Mouse (Mus musculus) cerebellum, adult 2 months (tissue): ENCODE measurements around the gene Mef2d. TPM values are rescaled to one million over a fixed set of nuclear protein-coding genes. Genes with fewer than 3 reads are reported as not detected.

Experiments
- DNase-seq, 2 experiments: peaks; one replicate each; pipeline ENCODE4 v3.0.0; 2021
- H3K27ac ChIP-seq: fragments of 200-500 bp; 2 replicates; pipeline ENCODE4 v1.5.1; 2012; ENCODE audit warnings: low read length, control low read depth, inconsistent platforms; ENCODE audit not compliant: insufficient read depth
- H3K27me3 ChIP-seq: fragments of 200-500 bp; 2 replicates; pipeline ENCODE4 v1.6.1; 2012; ENCODE audit warnings: inconsistent platforms, mild to moderate bottlenecking, low read length, moderate library complexity; ENCODE audit not compliant: control insufficient read depth, insufficient read depth
- H3K4me1 ChIP-seq: fragments of 200-500 bp; 2 replicates; pipeline ENCODE4 v1.6.1; 2011; ENCODE audit warnings: low read length; ENCODE audit not compliant: control insufficient read depth, insufficient read depth
- H3K4me3 ChIP-seq: fragments of 200-500 bp; replicated peaks from 2 replicates; pipeline ENCODE3; 2011; ENCODE audit warnings: mild to moderate bottlenecking, low read depth, low read length, control low read depth; ENCODE audit not compliant: insufficient read depth
- CTCF ChIP-seq: fragments of 200-500 bp; IDR thresholded peaks from 2 replicates; pipeline ENCODE4 v1.5.1; 2011; ENCODE audit warnings: low read depth, mild to moderate bottlenecking, control low read depth, low read length, moderate library complexity, borderline replicate concordance; ENCODE audit not compliant: insufficient read depth
- POLR2A ChIP-seq: fragments of 200-500 bp; IDR thresholded peaks from 2 replicates; pipeline ENCODE4 v1.6.1; 2011; ENCODE audit warnings: low read length, control low read depth, borderline replicate concordance; ENCODE audit not compliant: insufficient read depth
- WGBS: fragments of 180-500 bp; shearing (Covaris S2); methylation state at CpG from one replicate; pipeline ENCODE4 v1.1.7; 2018; 5-methylcytosine and 5-hydroxymethylcytosine counted together
- polyA plus RNA-seq: library from polyadenylated mRNA; depleted of rRNA; stranded (reverse); fragments of >200 nt; gene quantifications from 2 replicates; pipeline ENCODE4 v1.2.3, GENCODE M21; 2012

Mef2d gene
- polyA plus RNA-seq, 1 experiment: 102 TPM

DNA sequence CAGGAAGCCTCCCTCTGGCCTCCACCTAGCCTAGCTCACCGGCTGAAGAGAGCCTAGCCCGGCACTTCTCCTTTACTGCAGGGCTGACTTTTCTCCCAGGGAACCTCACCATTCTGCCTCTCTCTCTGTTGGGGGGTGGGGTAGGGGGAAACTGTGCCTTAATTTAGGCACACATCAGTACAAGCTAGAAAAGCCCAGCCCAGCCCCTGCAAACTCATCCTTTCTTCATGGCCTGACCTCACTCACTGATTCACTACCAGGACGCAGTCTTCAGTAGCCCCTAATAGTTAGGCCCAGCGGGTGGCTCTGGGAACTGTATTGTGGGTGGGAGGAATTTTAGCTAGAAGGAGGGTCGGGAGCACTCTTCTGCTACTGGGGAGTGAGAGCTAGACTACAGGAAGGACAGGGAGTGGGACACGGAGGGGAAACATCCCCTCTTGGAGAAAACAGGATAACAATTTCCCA, 7.4 kb downstream of the Mef2d start:
- WGBS: 6% methylated on average over 6 of the region's 6 CpGs
- H3K27me3 ChIP-seq: no peaks in the 10 kb centered on the region
- H3K4me1 ChIP-seq: peaks cover 75% of the 10 kb centered on the region
- DNase-seq: peak in 1 of 2 experiments; percentile 29
- H3K27ac ChIP-seq: peak overlapping the region; percentile 93
- TF ChIP-seq CTCF (no peak), POLR2A (no peak)
- no peak overlapping the region for H3K4me3 ChIP-seq

DNA sequence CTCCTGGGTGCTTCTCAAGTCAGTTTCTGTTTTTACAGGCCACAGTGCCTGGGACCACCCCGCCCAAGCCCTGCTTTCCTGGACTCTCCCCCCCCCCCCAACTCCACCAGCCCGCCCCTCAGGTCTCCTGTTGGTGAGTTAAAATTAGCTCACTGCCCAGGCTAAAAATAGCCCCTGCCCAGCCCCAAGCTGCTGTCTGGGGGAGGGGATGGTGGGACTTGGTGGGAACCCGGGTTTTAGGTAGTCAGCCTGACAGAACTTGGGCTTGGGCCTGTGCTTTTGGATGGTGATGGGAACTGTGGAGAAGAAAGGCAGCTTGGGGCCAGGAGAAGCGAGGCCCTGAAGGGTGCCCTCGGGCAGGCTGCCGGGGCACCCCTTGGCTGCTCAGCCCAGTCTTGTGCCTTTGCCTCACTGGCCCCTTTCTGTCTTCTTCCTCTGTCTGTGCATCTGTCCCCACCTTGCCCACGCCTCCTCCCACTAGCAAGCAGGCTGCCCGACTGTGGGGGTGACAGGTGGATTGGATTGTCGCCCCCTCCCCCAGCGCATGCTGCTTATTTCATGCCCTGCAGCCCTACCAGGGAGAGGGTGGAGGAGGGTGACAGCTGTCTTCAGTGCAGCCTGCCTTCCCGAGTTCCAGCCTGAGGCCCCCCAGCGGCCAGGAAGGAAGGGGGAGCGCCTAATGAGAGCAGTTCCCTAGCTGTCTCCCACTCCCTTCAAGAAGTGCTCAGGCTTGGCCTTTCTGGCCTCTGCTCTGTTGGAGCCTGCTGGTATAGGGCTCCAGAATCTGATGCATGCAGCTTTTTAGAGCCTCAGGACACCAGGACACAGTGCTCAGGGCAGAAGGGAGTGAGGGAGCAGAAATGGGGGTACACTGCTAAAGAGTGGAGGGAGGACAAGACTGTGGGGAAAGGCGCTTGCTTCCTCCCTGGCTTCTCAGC, 8.2 kb downstream of the Mef2d start:
- peak overlapping the region; percentile 4 for H3K4me3 ChIP-seq
- WGBS: 4% methylated on average over 14 of the region's 14 CpGs

DNA sequence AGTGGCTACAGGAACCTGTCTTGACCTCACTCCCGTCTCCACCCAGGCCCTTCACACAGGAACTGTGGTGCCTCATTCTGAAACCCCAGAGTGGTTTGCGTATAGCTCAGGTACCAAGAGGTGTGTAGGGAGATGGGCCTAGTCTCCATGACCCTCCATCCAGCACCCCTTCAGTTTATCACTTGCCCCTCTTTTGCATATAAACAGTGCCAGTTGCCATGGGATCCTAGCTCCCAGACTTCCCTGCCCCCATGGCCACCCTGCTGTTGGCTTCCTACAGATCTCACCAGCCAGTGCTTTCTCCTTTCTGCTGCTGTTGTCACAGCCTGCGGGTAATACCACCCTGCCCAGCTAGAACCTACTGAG, 8.8 kb downstream of the Mef2d start:
- DNase-seq: peak in 1 of 2 experiments; percentile 17
- peaks cover 82% of the 10 kb centered on the region for H3K4me1 ChIP-seq
- 11% methylated on average over 3 of the region's 3 CpGs for WGBS
- no peak for TF ChIP-seq CTCF
- no peak for TF ChIP-seq POLR2A
- peak overlapping the region; percentile 64 for H3K27ac ChIP-seq
- H3K4me3 ChIP-seq: no peak overlapping the region
- H3K27me3 ChIP-seq: no peaks in the 10 kb centered on the region

More for the DNA sequence above, 8.2 kb downstream of the Mef2d start:
- Histone ChIP-seq H3K27ac (peak overlapping the region; percentile 93), H3K27me3 (no peaks in the 10 kb centered on the region), H3K4me1 (peaks cover 80% of the 10 kb centered on the region)
- TF ChIP-seq CTCF (no peak), POLR2A (no peak)
- peak; percentile 62 for DNase-seq

DNA sequence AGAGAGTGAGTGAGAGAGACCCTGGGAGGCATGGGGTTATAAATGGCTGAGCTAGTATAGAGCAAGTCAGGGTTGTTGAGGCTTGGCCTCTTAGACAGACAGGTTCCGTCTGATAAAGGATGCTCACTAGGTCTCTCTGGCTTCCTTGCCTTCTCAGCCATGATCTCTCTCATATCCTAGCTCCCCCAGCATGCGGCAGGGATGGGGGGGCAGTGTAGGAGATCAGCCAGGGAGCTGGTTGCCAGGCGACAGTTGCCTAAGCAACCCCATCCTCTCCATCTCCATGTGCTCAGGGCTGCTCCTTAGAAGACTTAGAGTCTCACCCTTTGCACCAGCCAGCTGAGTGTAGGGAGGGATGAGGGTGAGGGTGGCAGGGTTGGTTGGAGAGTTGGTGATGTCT, 9.9 kb downstream of the Mef2d start:
- Histone ChIP-seq H3K27me3 (no peaks in the 10 kb centered on the region), H3K27ac (peak overlapping the region; percentile 64), H3K4me3 (no peak overlapping the region), H3K4me1 (peaks cover 84% of the 10 kb centered on the region)
- WGBS: 8% methylated on average over 3 of the region's 3 CpGs
- peak; percentile 82 to 84 for DNase-seq
- TF ChIP-seq POLR2A (no peak), CTCF (no peak)

DNA sequence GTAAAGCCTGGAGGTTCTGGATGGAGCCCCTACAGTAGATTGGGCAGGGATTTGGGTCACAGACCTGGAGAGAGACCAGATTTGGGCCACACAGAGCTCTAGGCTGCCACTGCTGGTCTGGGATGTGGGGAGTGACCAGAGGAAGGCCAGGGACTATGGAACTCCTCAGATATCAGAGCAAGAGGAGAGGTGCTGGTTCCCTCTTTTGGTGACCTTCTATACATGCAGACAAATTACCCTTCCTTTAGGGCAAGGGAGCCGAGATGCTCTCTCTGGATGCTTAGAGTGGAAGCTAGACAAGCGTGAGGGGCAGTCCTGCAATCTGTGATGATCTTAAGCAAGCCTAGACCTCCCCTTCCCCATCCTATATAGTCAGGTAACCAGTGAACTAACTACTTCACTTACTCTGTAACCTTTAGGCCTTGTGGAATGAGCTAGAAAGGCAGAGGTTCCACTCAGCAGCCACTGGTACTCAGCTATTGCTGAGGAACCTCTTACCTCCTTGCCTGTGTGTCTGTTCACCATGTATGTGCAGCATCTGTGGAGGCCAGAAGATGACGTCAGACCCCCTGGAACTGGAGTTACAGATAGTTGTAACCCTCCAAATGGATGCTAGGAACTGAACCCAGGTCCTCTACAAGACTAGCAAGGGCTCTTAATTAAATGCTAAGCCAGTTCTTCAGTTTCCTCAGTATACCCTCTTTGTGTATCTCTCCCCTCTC, 11.3 kb downstream of the Mef2d start:
- no peaks in the 10 kb centered on the region for H3K27me3 ChIP-seq
- peak overlapping the region; percentile 28; the same call in 1 of the 2 replicates for H3K27ac ChIP-seq
- 32% methylated on average over 3 of the region's 3 CpGs for WGBS
- H3K4me1 ChIP-seq: peaks cover 79% of the 10 kb centered on the region
- TF ChIP-seq CTCF (no peak; the same call in 1 of the 2 replicates), POLR2A (no peak)
- no peak overlapping the region for H3K4me3 ChIP-seq
- peak in 1 of 2 experiments; percentile 26 for DNase-seq

DNA sequence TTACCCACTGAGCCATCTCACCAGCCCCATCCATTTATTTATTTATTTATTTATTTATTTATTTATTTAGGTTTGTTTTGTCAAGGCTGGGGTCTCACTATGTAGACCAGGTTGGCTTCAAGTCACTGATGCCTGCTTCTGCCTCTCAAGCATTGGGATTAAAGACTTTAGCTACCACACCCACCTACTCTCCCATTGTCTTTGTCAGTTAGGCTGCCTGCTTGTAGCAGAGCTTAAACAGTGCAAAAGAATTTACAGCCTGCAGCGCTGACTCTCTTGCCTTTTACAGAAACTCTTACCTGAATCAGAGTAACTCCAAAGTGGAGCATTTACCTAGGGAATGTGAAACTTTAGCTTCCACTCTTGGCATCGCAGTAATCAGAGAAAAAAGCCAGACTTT, 12.1 kb downstream of the Mef2d start:
- TF ChIP-seq CTCF (no peak), POLR2A (no peak)
- no peaks in the 10 kb centered on the region for H3K27me3 ChIP-seq
- 81% methylated on average over 2 of the region's 2 CpGs for WGBS

DNA sequence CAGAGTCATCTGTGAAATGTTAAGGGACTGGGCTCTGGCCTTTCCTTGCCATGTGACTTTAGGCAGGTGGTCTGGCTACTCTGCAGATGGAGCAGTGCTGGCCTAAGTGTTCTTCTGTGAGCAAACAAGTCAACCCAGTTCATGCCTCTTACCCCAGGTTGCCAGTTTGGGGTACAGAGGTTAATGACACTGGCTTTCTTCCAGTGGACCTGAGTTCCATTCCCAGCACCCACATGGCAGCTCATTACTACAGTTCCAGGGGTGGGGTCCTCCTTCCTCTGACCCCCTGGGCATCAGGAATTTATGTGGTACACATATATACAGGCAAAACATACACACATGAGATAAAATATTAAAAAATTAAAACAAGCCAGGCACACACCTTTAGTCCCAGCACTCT, 14.6 kb downstream of the Mef2d start:
- peak in 1 of 2 experiments; percentile 22 for DNase-seq
- H3K4me3 ChIP-seq: no peak overlapping the region
- TF ChIP-seq POLR2A (no peak), CTCF (no peak)
- H3K27ac ChIP-seq: no peak overlapping the region
- H3K27me3 ChIP-seq: no peaks in the 10 kb centered on the region
- peaks cover 75% of the 10 kb centered on the region for H3K4me1 ChIP-seq

More for the DNA sequence above, 12.1 kb downstream of the Mef2d start:
- H3K4me1 ChIP-seq: peaks cover 78% of the 10 kb centered on the region
- DNase-seq: no peak
- H3K27ac ChIP-seq: no peak overlapping the region
- no peak overlapping the region for H3K4me3 ChIP-seq
